Mouse (Mus musculus) spleen, postnatal 14 days (tissue): ENCODE results near the gene Mkln1.

Experiments used
- DNase-seq, 2 experiments: peaks; one replicate each; pipeline ENCODE4 v3.0.0; 2021 to 2022; ENCODE audit warnings: low spot score in 2 of 2

Gene Mkln1

GRCm38 (mm10) chr6:31397775-31398430 is 632 bp upstream of the Mkln1 start:
- DNase-seq, result no peak

GRCm38 (mm10) chr6:31399206-31399549 is 643 bp downstream of the Mkln1 start:
- DNase-seq, result no peak

DNA sequence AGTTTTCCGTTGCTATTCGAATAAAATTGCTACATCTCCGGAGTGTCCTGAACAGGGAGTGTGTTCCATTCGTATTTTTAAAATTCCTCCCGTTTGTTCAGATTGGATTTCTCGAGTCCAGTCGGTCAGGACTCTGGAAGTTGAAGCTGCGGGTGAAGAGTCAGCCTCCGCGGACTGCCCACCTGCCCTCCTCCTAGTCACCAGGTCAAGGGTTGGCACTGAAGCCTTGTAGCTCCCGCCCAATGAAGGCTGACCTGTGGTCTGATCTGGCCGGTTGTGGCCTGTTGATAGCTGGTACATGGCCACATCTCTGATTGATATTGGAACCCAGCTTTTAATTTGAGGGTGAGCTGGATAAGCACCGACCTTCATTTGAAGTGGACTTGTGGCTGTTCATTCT is 1.0 kb downstream of the Mkln1 start:
- peak in 1 of 2 experiments; percentile 11 for DNase-seq

- no peak for DNase-seq
These were observed 12.5 kb downstream of the Mkln1 start for GRCm38 (mm10) chr6:31411017-31411416.

- DNase-seq, result no peak
These were observed 14.0 kb downstream of the Mkln1 start for GRCm38 (mm10) chr6:31412487-31412886.

GRCm38 (mm10) chr6:31413556-31413955 is 15.0 kb downstream of the Mkln1 start:
- no peak for DNase-seq

- no peak for DNase-seq
These were observed 15.8 kb downstream of the Mkln1 start for GRCm38 (mm10) chr6:31414303-31414702.

DNA sequence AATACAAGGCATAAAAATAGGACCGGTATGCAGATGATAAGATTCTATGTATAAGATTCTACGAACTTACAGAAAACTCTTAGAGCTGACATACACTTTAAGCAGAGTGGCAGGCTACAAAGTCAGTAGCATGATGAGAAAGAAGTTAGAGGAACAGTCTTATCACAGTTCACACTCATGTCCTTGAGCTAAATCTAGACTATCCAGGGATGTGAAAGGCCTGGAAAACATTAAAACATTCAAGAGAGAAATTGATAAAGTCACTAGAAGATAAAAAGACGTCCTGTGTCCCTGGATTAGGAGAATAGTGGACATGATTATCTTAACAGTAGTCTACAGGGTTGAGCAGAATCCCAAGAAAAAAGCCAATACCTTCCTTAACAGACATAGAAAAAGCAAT is 26.9 kb downstream of the Mkln1 start:
- no peak for DNase-seq

GRCm38 (mm10) chr6:31437264-31437663 is 38.7 kb downstream of the Mkln1 start:
- no peak for DNase-seq

DNA sequence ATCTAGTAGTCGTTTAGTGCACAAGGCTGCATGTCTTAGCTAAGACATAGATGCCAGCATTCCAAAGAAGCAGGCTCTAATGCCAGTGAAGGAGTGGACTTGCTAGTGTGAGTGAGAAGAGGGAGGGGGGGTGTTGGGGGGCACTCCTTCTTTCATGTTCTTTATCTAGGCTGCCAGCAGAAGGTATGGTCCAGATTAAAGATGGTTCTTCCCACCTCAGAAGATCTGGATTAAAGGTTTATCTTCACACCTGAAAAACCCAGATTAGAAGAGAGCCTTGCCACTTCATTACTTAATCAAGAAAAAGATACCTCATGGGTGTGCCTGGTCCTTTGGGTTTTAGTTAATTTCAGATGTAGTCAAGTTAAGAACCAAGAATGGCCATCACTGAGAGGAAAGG is 46.7 kb downstream of the Mkln1 start:
- DNase-seq, result no peak

- DNase-seq, result no peak
These were observed 55.2 kb downstream of the Mkln1 start for GRCm38 (mm10) chr6:31453735-31454134.

DNA sequence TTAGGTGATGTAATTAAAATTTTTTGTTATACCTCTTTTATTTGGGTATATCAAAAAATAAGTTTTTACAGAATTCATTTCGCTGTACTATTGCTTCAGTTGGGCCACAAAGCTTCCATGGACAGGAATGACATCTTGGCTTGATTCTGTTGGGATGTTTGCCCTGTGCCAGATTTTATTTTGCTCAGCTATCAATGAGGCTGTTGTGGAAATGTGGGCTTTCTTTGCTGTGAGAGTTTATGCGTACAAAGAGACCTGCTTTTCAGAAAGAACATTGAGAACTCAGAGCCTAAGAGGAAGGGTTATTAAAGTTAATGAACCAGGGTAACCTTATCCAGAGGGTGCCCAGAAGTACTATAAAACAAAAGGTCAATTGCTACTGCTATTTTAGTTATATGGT is 56.8 kb downstream of the Mkln1 start:
- no peak for DNase-seq

DNA sequence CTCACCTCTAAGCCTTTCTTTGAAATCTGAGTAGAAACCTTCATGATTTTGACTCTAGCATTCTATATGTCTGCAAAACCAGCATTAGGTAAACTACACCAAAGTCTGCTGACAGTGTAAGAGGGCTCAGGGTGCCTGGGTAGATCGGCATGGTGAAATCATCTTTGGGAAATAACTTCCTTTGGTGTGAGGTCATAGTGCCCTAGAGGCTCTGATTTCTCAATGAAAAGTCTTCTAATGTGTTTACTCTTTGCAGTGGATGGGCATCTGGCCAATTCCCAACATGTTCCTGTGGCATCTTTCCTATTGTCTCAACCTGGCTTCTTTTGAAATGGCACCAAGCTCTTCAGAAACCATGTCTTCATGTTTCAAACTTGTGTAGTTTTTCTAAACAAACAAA is 58.5 kb downstream of the Mkln1 start:
- no peak for DNase-seq

DNA sequence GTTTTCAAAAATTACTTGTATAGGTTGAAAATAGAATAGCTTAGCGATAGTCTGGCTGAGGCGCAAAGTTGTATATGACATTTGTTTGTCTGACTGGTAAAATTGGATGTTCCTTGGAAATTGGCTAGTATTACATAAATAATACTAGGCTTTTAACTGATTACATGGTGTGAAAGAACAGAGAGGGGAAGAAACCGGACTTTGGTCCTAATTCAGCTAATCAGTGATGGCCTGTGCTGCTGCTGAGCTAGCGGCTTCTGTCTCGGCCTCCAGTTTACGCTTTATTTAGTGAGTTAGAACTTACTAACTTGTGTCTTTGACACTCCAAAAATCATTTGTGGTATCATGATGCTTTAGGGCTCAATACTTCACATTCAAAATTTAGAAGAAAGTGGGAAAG is 70.9 kb downstream of the Mkln1 start:
- DNase-seq, result no peak

DNA sequence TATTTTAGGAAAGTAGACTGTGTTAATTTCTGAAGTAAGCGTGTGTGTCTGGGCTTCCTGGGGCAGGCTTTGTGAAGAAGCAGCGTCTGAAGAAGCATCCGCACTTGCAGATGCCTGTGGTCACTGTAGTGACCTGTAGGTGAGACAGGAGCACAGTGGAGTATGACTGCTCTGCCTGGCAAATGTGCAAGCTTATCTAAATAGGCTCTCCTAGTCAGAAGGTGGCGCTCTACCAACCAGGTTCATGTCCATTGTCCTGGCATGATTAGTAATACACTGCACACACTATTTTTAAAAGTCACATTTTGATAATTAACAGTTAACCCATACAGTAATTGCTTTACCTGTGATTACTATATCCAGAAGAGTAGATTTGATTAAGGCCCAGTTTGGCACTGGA is 79.7 kb downstream of the Mkln1 start:
- DNase-seq, result no peak

DNA sequence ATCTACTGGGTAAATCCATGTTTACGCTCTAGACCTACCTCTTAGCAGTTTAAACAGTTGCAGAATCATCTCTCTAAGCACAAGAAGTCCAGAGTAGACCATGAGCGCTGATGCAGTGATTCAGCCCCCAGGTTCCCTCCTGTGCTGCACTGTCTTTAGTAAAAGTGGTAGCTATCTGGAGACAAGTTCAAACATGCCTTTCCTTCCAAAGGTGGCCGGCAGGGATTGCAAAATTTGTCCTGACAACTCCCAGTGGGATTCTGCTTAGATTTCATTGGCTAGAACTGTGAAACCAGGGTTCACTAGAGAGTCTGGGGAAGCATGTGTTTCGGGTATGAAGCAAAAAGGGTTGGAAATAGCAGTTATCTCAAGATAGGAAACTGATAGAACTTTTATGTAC is 81.5 kb downstream of the Mkln1 start:
- no peak for DNase-seq

DNA sequence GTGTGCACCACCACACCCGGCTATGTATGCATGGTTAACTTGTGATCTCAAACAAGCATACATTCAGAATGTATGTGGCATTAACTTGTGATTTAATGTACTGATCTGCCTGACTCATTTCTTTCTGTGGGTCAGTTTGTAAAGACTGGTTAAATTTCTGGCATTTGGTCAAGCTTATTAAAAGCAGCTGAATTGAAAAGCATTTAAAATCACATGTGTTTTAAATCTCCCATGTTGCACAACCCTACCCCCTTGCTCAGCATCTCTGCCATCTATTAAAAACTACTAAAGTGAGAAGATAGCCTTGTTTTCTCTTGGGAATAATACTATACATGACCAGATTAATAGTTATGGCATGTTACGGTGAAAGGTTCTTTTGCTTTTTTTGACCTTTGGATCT is 88.1 kb downstream of the Mkln1 start:
- no peak for DNase-seq

GRCm38 (mm10) chr6:31489950-31490349 is 91.4 kb downstream of the Mkln1 start:
- DNase-seq, result no peak

DNA sequence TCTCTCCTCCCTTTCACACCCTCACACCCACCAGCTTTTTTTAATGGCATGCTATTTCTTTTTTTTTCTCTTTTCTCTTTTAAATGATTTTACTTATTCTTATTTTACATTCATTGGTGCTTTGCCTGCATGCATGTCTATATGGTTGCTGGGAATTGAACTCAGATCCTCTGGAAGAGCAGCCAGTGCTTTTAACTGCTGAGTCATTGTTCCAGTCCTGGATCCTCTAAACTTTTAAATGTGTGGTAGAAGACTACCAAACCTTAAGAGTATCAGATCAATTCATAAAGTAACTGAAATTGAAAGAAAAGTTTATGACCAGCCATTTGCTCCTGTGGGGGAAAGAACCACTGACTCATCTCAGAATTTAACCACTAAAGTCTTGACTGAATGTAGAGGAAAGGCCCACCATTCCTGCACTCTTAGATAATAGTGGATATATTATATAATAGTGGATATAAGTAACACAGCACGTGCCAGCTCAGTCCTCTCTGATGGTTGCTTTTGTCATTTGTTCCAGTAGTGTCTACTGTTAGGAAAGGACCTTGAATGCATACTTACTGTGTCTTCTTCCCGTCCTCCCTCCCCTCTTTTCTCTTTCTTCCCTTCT is 96.7 kb downstream of the Mkln1 start:
- no peak for DNase-seq

DNA sequence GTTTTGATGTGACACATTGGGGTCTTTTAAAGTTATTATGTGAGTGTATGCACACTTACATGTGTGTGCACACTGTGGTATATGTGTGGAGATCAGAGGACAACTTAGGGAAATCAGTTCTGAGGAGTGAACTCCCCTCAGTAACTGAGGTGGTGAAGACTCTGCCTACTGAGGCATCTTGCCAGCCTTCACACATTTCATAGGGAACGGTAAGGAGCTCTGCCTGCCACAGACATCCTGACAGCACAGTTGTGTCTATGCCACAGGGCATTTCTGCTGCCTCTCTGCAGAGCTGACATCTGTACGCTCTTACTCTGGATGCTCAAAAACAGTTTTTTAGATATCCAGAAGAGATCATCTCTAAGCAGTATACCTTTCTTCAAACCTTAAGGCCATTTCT is 97.7 kb downstream of the Mkln1 start:
- no peak for DNase-seq

GRCm38 (mm10) chr6:31499836-31500235 is 101.3 kb downstream of the Mkln1 start:
- no peak for DNase-seq

DNA sequence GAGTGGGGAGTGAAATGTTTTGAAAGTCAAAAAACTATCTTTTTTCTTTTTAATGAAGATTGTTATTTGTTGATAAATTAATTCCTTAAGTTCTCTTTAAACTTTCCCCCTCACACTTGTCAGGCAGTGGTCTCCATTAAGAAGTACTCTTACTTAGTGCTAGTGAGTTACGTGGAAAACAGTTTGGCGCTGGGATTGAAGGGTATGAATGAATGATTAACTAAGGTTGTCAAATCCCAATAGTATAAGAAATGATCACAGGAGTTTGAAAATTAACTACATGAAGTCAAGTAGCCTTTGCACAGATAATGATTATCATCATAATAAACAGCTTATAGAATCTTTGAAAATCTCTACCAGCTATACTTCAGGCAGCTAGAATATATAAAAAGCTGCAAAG is 101.7 kb downstream of the Mkln1 start:
- no peak for DNase-seq

GRCm38 (mm10) chr6:31500691-31501090 is 102.2 kb downstream of the Mkln1 start:
- DNase-seq, result no peak

DNA sequence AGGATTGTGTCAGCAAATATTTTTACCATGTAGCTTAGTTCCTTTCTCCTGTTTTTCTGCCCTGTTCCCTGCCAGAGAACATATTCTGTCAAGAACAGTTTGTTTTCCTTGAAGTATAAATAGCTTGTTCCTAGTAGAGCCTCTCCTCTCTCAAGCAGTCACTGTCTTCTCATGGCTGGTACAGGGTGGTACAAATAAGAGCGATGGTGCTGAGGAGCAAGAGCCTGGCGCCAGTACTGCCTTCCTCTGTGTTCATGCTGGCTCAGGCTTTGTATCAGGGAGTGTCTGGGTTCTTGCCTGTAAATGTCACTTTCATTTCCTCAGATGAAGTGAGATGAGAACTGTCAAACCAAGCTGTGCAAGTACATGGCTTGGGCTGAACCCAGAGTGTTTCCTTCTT is 104.1 kb downstream of the Mkln1 start:
- DNase-seq, result no peak
